Mouse (Mus musculus) erythroblast, embryonic 14.5 days (primary cell): Measurements from ENCODE around the gene Dyrk3. TPM values are rescaled to one million over a fixed set of nuclear protein-coding genes. Genes with fewer than 3 reads are reported as not detected.
A peak's percentile ranks its signal among the peaks of the same experiment; 100 is the strongest.

Experiments used
- H3K27me3 ChIP-seq: 2 replicates; pipeline ENCODE4 v1.6.1; 2012; ENCODE audit warnings: inconsistent platforms; ENCODE audit not compliant: control insufficient read depth
- H3K36me3 ChIP-seq: 2 replicates; pipeline ENCODE4 v1.6.1; 2012; ENCODE audit warnings: mild to moderate bottlenecking, inconsistent platforms; ENCODE audit not compliant: control insufficient read depth
- H3K4me1 ChIP-seq: 2 replicates; pipeline ENCODE4 v1.6.1; 2012; ENCODE audit warnings: inconsistent platforms; ENCODE audit not compliant: control insufficient read depth
- H3K4me3 ChIP-seq: replicated peaks from 2 replicates; pipeline ENCODE3; 2012; ENCODE audit warnings: moderate library complexity, mild to moderate bottlenecking, inconsistent platforms
- H3K9me3 ChIP-seq: 2 replicates; pipeline ENCODE4 v1.6.1; 2012; ENCODE audit warnings: low read length, inconsistent platforms, mixed read lengths; ENCODE audit not compliant: control insufficient read depth
- GATA1 ChIP-seq: IDR thresholded peaks from 2 replicates; pipeline ENCODE4 v1.6.1; 2012; ENCODE audit warnings: low read length, inconsistent platforms, mixed read lengths
- TAL1 ChIP-seq: IDR thresholded peaks from 3 replicates; pipeline ENCODE4 v1.6.1; 2012; ENCODE audit warnings: low read length, inconsistent platforms, mixed read lengths
- polyA plus RNA-seq: library from polyadenylated mRNA; stranded (reverse); fragments of >175 nt; gene quantifications from 2 replicates; pipeline ENCODE4 v1.2.3, GENCODE M21; 2012

Dyrk3 gene
- polyA plus RNA-seq, 1 experiment: 5.1 TPM

DNA sequence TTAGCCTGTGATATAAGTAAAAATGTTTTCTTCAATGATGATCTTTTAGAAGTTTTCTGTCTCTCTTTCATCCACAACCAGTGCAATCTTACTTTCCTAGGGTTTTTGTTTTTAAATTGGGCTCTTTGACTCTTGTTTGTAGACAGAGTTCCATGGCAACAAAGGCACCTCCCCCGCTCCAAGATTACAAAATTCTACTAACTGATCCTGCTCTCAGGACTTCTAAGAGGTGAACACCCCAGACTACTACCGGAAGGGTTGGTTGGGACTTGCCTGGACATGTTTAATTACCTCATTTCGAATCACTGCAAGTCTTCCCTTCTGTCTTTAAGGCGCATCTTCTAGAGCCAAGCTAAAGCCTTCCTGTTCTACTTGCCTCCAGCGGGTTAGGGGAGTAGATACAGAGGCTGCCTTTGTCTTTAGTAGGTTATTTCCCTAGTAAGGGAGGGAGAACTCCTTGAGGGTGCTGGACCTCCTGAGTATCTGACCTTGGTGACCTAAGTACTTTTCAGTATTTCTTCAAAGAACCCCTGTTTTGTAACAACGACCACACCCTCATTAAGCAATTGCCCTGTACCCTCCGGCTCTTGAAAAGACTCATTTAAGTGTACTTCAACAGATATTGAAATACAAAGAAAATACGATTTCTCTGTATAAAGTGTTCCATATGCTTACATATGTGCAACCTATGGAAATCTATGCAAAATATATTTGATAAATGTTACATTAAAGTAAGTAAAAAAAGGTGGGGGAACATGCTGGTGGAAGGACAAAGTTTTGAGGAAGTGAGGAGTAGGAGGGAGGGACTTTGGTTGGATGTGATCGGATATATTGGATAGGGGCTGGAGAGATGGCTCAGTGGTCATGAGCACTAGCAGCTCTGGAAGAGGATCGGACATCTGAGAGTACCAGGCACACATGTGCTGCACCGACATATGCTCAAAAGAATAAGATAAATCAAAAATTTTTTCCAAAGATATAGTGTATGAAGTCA is 1.3 kb upstream of the Dyrk3 start:
- no peak for TF ChIP-seq GATA1
- TF ChIP-seq TAL1: no peak
- H3K4me1 ChIP-seq: peaks cover 53% of the 10 kb centered on the region
- peak overlapping the region; percentile 73 for H3K4me3 ChIP-seq
- no peaks in the 10 kb centered on the region for H3K9me3 ChIP-seq
- H3K27me3 ChIP-seq: no peaks in the 10 kb centered on the region
- peaks cover 21% of the 10 kb centered on the region for H3K36me3 ChIP-seq

DNA sequence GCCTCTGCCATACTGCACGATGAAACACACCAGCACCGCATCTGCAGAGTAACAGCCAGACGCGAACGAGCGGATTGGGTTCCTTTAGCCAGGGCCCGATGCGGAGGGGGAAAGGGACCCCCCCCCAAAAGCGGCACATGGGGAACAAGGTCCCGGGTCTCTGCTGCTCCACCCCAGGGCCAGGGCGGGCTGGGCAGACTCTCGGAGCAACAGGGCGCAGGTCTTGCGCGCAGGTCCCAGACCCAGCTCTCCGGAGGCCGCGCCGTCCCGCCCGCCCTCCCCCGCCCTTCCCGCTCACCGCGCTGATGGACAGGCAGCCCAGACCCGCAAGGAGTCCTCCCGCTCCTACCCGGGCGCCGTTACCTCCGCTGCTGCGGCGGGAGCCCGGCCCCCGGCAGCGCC is 422 bp downstream of the Dyrk3 start:
- Histone ChIP-seq H3K4me1 (peaks cover 64% of the 10 kb centered on the region), H3K9me3 (no peaks in the 10 kb centered on the region), H3K36me3 (peaks cover 37% of the 10 kb centered on the region), H3K4me3 (peak overlapping the region; percentile 73), H3K27me3 (no peaks in the 10 kb centered on the region)
- TF ChIP-seq GATA1 (no peak), TAL1 (no peak)

DNA sequence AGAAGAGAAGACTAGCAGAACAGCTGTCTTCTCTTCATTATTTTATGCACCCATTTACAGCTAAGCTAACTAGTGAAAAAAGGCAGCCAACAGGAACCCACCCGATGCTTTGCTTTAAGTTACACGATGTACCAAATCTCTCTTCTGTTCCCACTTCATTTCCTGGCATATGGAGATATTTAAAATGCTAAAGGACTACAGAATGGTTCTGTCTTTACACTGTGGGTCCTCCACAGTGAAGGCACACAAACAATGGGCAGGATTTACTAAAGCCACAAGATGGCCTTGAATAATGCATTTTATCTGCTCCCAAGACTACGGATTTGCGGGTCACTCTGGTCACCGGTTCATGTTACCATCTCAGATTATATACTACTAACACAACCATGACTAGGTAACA is 1.0 kb downstream of the Dyrk3 start:
- H3K4me3 ChIP-seq: peak overlapping the region; percentile 73
- H3K27me3 ChIP-seq: no peaks in the 10 kb centered on the region
- peaks cover 44% of the 10 kb centered on the region for H3K36me3 ChIP-seq
- TF ChIP-seq GATA1: no peak
- TF ChIP-seq TAL1: no peak
- H3K4me1 ChIP-seq: peaks cover 67% of the 10 kb centered on the region
- H3K9me3 ChIP-seq: no peaks in the 10 kb centered on the region

DNA sequence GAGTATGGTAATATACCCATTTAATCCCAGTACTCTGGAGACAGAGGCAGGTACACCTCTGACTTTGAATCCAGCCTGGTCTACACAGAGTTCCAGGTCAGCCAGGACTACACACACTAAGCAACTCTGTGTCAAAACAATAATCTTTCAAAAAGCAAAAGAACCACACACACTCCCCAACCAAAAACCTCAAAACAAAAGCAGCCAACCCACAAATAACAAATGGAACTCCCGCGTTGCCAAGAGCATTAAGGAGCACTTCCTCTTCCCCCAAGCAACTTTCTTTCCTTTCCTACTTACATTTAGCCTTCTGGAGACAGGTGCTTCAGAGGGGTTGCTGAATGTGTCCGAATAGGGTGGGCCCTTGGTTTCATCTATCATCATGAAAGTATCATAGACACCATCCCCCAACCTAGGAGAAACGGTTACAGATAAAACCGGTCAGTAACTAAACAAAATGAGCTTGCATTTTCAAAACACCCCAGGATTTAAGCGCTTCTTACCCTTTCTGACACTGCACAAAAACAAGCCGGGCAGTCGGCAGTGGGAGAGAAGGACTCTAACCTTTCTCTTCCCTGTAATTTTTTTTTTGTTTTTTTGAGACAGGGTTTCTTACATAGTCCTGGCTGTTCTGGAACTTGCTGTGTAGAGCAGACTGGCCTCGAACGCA is 2.0 kb downstream of the Dyrk3 start:
- TF ChIP-seq GATA1: no peak
- no peak for TF ChIP-seq TAL1
- Histone ChIP-seq H3K27me3 (no peaks in the 10 kb centered on the region), H3K4me3 (peak overlapping the region; percentile 73), H3K36me3 (peaks cover 50% of the 10 kb centered on the region), H3K4me1 (peaks cover 68% of the 10 kb centered on the region), H3K9me3 (no peaks in the 10 kb centered on the region)

DNA sequence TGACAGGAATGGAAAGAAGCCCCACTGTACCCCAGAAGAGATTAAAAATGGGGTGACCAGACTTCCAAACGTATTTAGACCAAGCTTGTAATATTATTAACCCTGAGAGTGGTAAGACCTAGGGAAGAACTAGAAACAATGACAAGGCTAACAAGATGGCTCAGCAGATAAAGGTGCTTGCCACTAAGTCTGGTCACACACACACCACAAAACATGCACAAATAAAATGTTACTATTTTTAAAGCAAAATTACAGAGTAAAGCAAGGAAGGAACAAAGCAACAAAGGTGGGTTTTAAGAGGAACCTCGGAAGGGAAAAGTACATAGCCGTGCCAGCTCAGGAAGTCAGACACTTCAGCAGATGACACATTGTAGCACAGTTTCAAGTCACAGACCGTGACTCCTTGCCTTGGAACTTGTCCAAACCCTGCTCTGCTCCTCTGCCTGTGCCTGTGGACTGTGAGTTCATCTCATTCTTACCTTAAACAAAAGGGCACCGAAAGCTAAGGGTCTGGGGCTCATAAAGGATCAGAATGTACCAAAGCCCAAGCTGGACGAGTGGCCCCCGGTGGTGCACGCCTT is 3.1 kb downstream of the Dyrk3 start:
- H3K4me1 ChIP-seq: peaks cover 72% of the 10 kb centered on the region

DNA sequence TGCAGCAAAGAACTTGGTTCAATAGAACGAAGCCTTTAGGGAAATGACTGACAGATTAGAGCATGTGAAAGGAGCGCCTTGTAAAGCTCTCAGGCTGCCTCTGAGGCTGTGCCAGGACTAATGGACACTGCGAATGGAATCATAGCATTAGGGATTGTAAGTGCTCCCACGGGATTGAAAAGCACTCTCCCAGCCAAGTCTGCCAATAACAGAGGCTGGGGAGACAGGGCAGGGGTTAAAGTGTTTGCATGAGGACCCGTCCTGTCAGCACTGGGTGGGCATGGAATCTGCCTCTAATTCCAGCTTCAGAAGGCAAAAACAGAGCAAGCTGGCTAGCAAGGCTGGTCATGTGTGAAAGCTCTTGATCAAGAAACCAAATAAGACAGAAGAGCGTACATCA is 3.9 kb downstream of the Dyrk3 start:
- peaks cover 69% of the 10 kb centered on the region for H3K36me3 ChIP-seq
- H3K4me1 ChIP-seq: peaks cover 68% of the 10 kb centered on the region
- H3K4me3 ChIP-seq: peak overlapping the region; percentile 73
- no peaks in the 10 kb centered on the region for H3K27me3 ChIP-seq
- H3K9me3 ChIP-seq: peaks cover 16% of the 10 kb centered on the region
- TF ChIP-seq TAL1: no peak
- no peak for TF ChIP-seq GATA1

More for the DNA sequence above, 3.1 kb downstream of the Dyrk3 start:
- H3K9me3 ChIP-seq: peaks cover 8% of the 10 kb centered on the region
- peaks cover 61% of the 10 kb centered on the region for H3K36me3 ChIP-seq
- TF ChIP-seq GATA1 (peak; percentile 71), TAL1 (no peak)
- peak overlapping the region; percentile 73 for H3K4me3 ChIP-seq
- H3K27me3 ChIP-seq: no peaks in the 10 kb centered on the region

DNA sequence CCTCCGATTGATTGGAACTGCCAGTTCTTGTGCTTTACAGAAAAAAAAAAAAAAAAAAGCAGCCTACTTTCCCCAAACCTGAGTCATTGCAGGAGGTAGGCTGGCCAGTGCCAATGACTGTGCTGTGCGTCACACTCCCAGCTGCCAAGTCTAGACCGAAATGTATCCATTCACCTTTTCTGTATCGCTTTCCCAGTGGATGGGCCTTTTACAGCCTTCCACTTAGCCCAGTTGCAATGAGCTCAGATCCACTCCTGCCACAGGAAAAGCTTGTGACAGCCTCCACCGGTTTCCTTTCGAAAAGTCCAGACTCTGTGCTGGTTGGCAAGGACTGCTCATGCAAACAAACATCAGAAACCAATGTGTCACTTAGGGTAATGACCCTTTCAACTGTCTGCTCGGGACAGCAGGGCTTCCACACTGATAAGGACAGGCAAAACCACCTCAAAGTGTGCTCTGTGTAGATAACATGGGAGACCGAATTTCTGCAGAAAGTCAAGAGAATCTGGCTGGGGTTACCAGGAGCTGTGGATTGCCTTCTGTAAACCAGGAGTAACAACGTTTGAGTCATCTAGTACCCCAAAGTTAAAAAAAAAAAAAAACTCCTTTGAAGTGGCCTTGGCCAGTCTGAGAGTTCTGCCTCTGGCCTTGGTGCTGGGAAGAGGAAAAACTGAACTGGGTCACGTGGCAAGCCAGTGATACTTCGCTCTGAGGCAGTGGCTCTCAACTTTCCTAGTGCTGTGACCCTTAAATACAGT is 12.0 kb downstream of the Dyrk3 start:
- H3K36me3 ChIP-seq: peaks cover 64% of the 10 kb centered on the region
- H3K4me3 ChIP-seq: peak overlapping the region; percentile 61
- TF ChIP-seq TAL1: peak; percentile 96
- peak; percentile 99 for TF ChIP-seq GATA1
- peaks cover 23% of the 10 kb centered on the region for H3K9me3 ChIP-seq
- no peaks in the 10 kb centered on the region for H3K27me3 ChIP-seq
- H3K4me1 ChIP-seq: peaks cover 75% of the 10 kb centered on the region

DNA sequence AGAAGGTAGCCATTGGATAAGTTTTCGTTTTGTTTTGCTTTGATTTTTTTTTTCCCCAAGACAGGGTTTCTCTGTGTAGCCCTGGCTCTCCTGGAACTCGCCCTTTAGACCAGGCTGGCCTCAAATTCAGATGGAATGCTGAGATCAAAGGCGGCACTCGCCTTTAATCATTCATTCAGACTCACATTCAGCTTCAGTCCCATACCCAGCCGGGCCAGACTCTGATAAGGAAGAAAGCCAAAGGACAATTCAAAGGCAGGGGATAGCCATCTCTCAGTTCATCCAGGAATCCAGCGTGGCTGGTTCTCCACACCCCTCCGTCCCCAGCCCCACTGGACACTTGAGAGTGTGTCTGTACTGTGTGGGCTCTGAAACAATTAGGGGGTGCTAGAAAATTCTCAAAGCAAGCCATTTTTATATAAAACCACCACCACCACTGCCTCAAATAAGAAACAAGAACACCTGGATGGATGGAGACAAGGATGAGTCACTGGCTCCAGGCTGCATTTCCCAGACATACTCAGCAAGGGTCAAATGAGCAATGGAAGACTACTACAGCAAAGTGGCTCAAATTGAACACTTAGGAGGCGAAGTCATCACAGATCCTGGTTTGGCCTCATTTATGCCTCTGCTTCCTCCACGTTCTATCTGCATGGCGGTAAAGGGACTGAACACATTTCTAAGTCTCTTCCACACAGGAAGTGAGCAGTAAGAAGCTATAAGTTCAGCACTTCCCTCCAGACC is 14.4 kb downstream of the Dyrk3 start:
- TF ChIP-seq TAL1 (no peak), GATA1 (no peak)
- H3K4me3 ChIP-seq: no peak overlapping the region
- peaks cover 40% of the 10 kb centered on the region for H3K36me3 ChIP-seq
- peaks cover 2% of the 10 kb centered on the region for H3K9me3 ChIP-seq
- H3K4me1 ChIP-seq: peaks cover 75% of the 10 kb centered on the region
- no peaks in the 10 kb centered on the region for H3K27me3 ChIP-seq
